Mouse (Mus musculus): ENCODE measurements around the gene Zfp938. TPM values are rescaled to one million over a fixed set of nuclear protein-coding genes. Genes with fewer than 3 reads are reported as not detected.

Zfp938 gene
- 15.7 and 19.0 TPM in 2 replicates for polyA plus RNA-seq (2014; fragmentation: Nextera tagmentation; extraction: Ambion mirVana)

DNA sequence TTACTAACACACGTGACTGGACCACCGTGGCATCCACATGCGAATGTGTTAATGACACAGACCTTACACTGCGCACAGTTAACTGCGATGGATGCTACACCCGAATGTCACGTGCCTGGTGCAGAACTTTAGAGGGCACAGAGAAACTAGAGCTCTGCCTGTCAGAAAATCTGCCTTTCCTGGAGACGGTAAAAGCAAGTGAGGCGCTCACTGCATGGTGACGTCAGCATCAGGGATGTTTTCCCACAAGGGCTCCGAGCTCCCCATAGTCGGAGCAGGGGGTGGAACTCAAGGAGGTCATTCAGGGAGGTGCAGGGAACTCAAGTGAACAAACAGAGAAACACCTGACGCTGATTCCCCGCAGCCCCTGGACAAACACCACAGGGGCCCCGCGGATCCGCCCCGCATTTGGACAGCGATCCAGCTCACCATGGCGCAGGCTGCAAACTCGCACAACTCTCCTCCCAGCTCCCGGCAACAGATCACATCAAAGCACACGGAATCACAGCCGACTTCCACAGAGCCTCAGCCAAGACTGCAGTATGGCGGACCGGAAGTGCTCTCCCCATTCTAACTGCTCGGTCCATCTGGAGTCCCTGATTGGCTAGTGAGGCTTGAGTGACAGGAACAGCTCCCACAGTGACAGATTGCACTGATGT lies at the start of gene Zfp938:
Gene Zfp938, minus strand, starts transcription at position 539 of the 659 bp plus-strand sequence.
- H3K36me3 ChIP-seq (ENCODE audit: control insufficient read depth, insufficient read depth, low read length), result peaks cover 2% of the 10 kb centered on the region; the same call in 1 of the 2 replicates
- H3K27me3 ChIP-seq (ENCODE audit: control insufficient read depth, insufficient read depth, low read length), result no peaks in the 10 kb centered on the region
- no peaks in the 10 kb centered on the region for H3K9me3 ChIP-seq (ENCODE audit: control insufficient read depth, low read length)
- H3K9ac ChIP-seq (ENCODE audit: low read length), result peak within 1 kb of the TSS; percentile 83
- H3K27ac ChIP-seq (ENCODE audit: low read depth, low read length), result peak within 1 kb of the TSS; percentile 46; the same call in 1 of the 2 replicates
- H3K4me3 ChIP-seq (ENCODE audit: low read depth, low read length), result peak within 1 kb of the TSS; percentile 79
- peak within 1 kb of the TSS; percentile 51 for H3K4me2 ChIP-seq (ENCODE audit: low read depth)
- 4% methylated on average over 27 of the region's 27 CpGs for WGBS
- DNase-seq (ENCODE audit: low spot score) (peak; percentile 82), ATAC-seq (ENCODE audit: insufficient read depth, low FRiP score, low TSS enrichment) (peak; percentile 100)
- peaks cover 4% of the 10 kb centered on the region; the same call in 1 of the 2 replicates for H3K4me1 ChIP-seq (ENCODE audit: control insufficient read depth, insufficient read depth, low read length)

DNA sequence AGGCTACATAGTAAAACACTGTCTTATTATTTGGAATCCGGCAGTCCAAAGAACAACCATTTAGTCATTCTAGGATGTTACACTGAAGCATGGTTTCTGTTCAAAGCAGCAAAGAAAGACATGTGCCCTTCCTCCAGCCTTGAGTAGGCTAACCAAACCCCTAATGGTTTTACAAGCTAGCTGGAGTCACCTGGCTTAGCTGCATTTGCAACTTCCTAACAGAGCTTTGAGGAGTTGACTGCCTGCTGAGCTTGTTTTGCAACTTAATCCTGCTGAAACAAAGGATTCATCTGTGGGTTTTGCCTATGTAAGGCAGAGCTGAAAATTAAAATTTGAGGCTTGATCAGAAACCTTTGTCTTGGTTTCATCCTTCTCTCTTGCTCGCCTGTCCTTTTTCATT lies 16.3 kb upstream of the Zfp938 start:
- no peak overlapping the region for H3K9ac ChIP-seq (ENCODE audit: low read length)
- H3K4me2 ChIP-seq (ENCODE audit: low read depth), result no peak overlapping the region
- H3K36me3 ChIP-seq (ENCODE audit: control insufficient read depth, insufficient read depth, low read length), result no peaks in the 10 kb centered on the region
- WGBS, result 79% methylated on average over 2 of the region's 2 CpGs
- DNase-seq (ENCODE audit: low spot score), result no peak
- H3K27ac ChIP-seq (ENCODE audit: low read depth, low read length), result no peak overlapping the region
- H3K4me3 ChIP-seq (ENCODE audit: low read depth, low read length), result no peak overlapping the region
- no peaks in the 10 kb centered on the region for H3K4me1 ChIP-seq (ENCODE audit: control insufficient read depth, insufficient read depth, low read length)
- no peaks in the 10 kb centered on the region for H3K9me3 ChIP-seq (ENCODE audit: control insufficient read depth, low read length)
- no peaks in the 10 kb centered on the region for H3K27me3 ChIP-seq (ENCODE audit: control insufficient read depth, insufficient read depth, low read length)
- no peak for ATAC-seq (ENCODE audit: insufficient read depth, low FRiP score, low TSS enrichment)

DNA sequence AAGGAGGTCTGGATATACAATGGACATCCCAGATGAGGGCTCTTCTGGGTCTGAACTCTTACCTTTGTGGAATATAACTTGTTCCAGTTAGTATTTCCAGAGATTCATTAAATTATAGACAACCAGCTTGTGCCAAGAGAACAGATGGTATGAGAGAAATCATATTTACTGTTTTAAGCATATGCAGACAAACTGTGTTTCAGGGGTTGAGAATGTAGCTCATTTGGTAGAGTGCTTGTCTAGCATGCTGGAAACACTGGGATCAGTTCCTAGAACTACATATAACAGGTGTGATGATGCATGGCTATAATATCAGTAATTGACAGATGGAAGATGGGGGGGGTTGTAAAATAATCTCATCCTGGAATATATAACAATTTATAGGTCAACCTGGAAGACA lies 3.9 kb upstream of the Zfp938 start:
- no peak overlapping the region for H3K9ac ChIP-seq (ENCODE audit: low read length)
- ATAC-seq (ENCODE audit: insufficient read depth, low FRiP score, low TSS enrichment), result no peak

DNA sequence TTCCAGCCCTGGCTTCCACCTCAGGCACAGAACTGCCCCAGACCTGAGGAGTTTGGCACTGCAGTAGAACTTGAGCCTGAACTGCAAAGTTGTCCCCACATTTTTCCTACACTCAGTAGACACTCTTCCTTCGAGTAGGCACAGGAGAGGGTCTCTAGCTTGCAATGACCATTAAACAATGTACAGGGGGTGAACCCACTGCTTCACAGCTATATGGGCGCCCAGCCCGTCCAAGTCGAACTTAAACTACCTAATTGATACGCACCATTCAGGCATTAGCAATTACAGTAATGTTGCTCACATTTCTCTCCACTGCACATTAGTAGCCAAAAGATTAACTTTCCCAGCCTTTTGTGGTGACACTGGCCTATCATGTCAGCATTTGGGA lies 315 bp upstream of the Zfp938 start:
- peaks cover 4% of the 10 kb centered on the region; the same call in 1 of the 2 replicates for H3K4me1 ChIP-seq (ENCODE audit: control insufficient read depth, insufficient read depth, low read length)
- WGBS, result 70% methylated on average over 5 of the region's 5 CpGs
- DNase-seq (ENCODE audit: low spot score) (no peak), ATAC-seq (ENCODE audit: insufficient read depth, low FRiP score, low TSS enrichment) (no peak)
- peak overlapping the region; percentile 79 for H3K4me3 ChIP-seq (ENCODE audit: low read depth, low read length)
- H3K27ac ChIP-seq (ENCODE audit: low read depth, low read length), result 0 out of 2 replicates have a peak overlapping the region, but pooled peaks have one; percentile 46
- no peaks in the 10 kb centered on the region for H3K9me3 ChIP-seq (ENCODE audit: control insufficient read depth, low read length)
- peak overlapping the region; percentile 51 for H3K4me2 ChIP-seq (ENCODE audit: low read depth)
- H3K9ac ChIP-seq (ENCODE audit: low read length), result peak overlapping the region; percentile 83; the same call in 1 of the 2 replicates
- H3K27me3 ChIP-seq (ENCODE audit: control insufficient read depth, insufficient read depth, low read length), result no peaks in the 10 kb centered on the region
- H3K36me3 ChIP-seq (ENCODE audit: control insufficient read depth, insufficient read depth, low read length), result peaks cover 2% of the 10 kb centered on the region; the same call in 1 of the 2 replicates

More for the DNA sequence above, 3.9 kb upstream of the Zfp938 start:
- Histone ChIP-seq H3K4me1 (ENCODE audit: control insufficient read depth, insufficient read depth, low read length) (peaks cover 3% of the 10 kb centered on the region; the same call in 1 of the 2 replicates), H3K9me3 (ENCODE audit: control insufficient read depth, low read length) (no peaks in the 10 kb centered on the region), H3K4me3 (ENCODE audit: low read depth, low read length) (no peak overlapping the region), H3K36me3 (ENCODE audit: control insufficient read depth, insufficient read depth, low read length) (no peaks in the 10 kb centered on the region), H3K27ac (ENCODE audit: low read depth, low read length) (no peak overlapping the region), H3K27me3 (ENCODE audit: control insufficient read depth, insufficient read depth, low read length) (no peaks in the 10 kb centered on the region), H3K4me2 (ENCODE audit: low read depth) (no peak overlapping the region)
- no peak for DNase-seq (ENCODE audit: low spot score)

DNA sequence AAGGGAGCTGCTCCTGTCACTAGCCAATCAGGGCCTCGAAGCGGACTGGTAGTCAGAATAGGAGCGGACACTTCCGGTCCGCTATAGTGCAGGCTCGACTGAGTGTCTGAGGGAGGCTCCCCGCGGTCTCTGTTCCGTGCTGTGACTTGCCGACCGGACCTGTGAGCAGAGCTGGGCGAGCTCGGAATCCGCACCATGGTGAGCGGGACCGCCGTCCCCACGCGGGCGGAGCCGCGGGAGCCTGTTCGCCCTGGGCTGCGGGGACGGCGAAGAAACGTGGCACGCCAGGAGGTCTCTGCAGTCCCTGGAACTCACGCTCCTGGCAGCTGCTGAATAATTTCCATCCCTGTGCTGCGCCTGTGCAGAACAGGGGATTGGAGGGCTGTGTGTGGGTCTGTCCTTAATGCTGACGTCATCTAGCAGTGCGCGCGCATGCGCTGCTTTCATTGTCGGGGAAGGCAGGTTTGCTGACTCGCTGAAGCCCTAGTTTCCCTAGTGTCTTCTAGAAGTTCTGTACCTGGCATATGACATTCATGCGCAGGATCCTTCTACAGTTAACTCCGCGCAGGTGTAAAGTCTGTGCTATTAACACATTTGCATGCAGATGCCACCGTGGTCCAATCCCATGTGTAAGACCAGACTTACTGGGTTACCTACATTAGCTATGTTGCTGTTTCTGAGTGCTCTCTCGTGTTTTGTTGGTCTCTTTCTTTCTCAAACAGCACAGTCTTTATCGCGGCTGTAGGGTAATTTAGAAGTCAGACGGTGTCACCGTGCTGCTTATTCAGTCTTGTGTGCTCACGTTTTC lies 62.6 kb downstream of the Zfp938 start:
- peak overlapping the region; percentile 60 for H3K4me2 ChIP-seq (ENCODE audit: low read depth)
- 9% methylated on average over 47 of the region's 47 CpGs for WGBS
- H3K4me3 ChIP-seq (ENCODE audit: low read depth, low read length), result peak overlapping the region; percentile 53
- peak overlapping the region; percentile 71 for H3K9ac ChIP-seq (ENCODE audit: low read length)
- H3K36me3 ChIP-seq (ENCODE audit: control insufficient read depth, insufficient read depth, low read length), result no peaks in the 10 kb centered on the region
- H3K9me3 ChIP-seq (ENCODE audit: control insufficient read depth, low read length), result no peaks in the 10 kb centered on the region
- H3K4me1 ChIP-seq (ENCODE audit: control insufficient read depth, insufficient read depth, low read length), result no peaks in the 10 kb centered on the region
- DNase-seq (ENCODE audit: low spot score) (peak; percentile 92), ATAC-seq (ENCODE audit: insufficient read depth, low FRiP score, low TSS enrichment) (peak; percentile 99)
- peak overlapping the region; percentile 89 for H3K27ac ChIP-seq (ENCODE audit: low read depth, low read length)
- H3K27me3 ChIP-seq (ENCODE audit: control insufficient read depth, insufficient read depth, low read length), result no peaks in the 10 kb centered on the region

Other genes starting within 250 kb of the Zfp938 start
- 9.8 and 15.0 TPM in 2 replicates for gene Zfp873, start 193.2 kb downstream of the Zfp938 start, polyA plus RNA-seq (2014; fragmentation: Nextera tagmentation; extraction: Ambion mirVana)
- gene BC024063, start 157.9 kb downstream of the Zfp938 start, polyA plus RNA-seq (2014; fragmentation: Nextera tagmentation; extraction: Ambion mirVana), result 6.0 and 7.4 TPM in 2 replicates
- 4.9 and 5.0 TPM in 2 replicates for gene AU041133, start 113.3 kb downstream of the Zfp938 start, polyA plus RNA-seq (2014; fragmentation: Nextera tagmentation; extraction: Ambion mirVana)
- gene 4932415D10Rik, start 75.3 kb upstream of the Zfp938 start, polyA plus RNA-seq (2014; fragmentation: Nextera tagmentation; extraction: Ambion mirVana), result not detected in 2 replicates
- gene Gm4924, start 113.0 kb upstream of the Zfp938 start, polyA plus RNA-seq (2014; fragmentation: Nextera tagmentation; extraction: Ambion mirVana), result 7.8 and 9.8 TPM in 2 replicates